9 mouse cellular contexts compared by ENCODE assay signal in the genomic region with DNA sequence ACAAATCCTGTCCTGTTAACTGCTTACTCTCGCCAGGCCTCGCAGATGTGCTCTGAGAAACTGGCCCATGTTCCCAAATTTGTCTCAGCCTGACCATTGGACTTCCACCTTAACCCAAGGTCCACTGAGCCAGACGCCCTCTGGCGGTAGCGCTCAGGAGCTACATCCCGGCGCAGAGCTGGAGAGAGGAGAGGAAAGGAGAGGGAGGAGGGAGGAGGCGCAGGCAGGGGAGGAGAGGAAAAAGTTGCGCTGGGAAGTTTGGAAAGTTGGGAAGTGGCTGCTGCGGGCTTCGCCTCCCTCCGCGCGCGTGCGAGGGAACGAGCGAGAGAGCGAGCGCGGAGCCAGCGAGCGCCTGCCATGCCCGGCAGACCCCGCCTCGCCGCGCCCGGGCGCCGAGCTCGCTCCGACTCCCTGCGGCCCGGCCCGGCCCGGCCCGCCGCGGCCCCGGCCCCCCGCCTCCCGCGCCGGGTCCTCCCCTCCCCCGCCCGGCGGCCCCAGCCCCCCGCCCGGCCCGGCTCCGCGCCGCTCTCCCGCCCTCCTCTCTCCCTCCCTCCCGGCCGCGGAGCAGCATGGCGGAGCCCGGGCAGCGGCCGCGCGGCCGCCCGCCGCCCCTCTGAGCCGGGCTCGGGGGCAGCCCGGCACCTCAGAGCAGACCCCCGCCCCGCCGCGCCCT. TPM values are rescaled to one million over a fixed set of nuclear protein-coding genes. Genes with fewer than 3 reads are reported as not detected.
A peak's percentile ranks its signal among the peaks of the same experiment; 100 is the strongest.
DNase-seq lines count a peak whose midpoint lies in the region; ATAC-seq and TF ChIP-seq lines count a peak whose summit lies in the region.
"Had no signal": no experiment of that assay in that cellular context is flagged by ENCODE, and none has a peak within 500 bp of the region (broad histone marks: within the 10 kb centered on the region; RNA-seq: fewer than 3 reads in every experiment).

No protein-coding gene starts in this region.

- no peak overlapping the region for H3K27ac ChIP-seq in cortical plate, adult 2 months (ENCODE audit: insufficient read depth, low read length)
- peak overlapping the region; percentile 59 for H3K27ac ChIP-seq in hindbrain, postnatal 0 days

- no peaks in the 10 kb centered on the region for H3K36me3 ChIP-seq in hindbrain, postnatal 0 days (ENCODE audit: insufficient read depth, low read length)

- no peak for TF ChIP-seq POLR2A in cortical plate, adult 2 months (IDR thresholded peaks at IDR 0.05; ENCODE audit: extremely low read depth, insufficient read depth, low read length)

- H3K27me3 ChIP-seq in hindbrain, postnatal 0 days (ENCODE audit: insufficient read depth, low read length): 0 out of 2 replicates have a peak, but pooled peaks cover 5% of the 10 kb centered on the region

- peak; percentile 88 to 97 for DNase-seq in adrenal gland, adult (ENCODE audit: inconsistent age in 2 of 2, low spot score in 1 of 2)
- peak; percentile 66 to 76 for DNase-seq in gastrocnemius, adult 8-10 months (ENCODE audit: low spot score in 2 of 2)
- peak; percentile 90 for DNase-seq in hindbrain, postnatal 0 days (ENCODE audit: low spot score)
- DNase-seq in left cerebral cortex, adult 18-20 months (ENCODE audit: low spot score in 2 of 2): peak; percentile 90 to 91
- peak; percentile 88 for DNase-seq in lung, postnatal 36 days
- peak; percentile 56 for DNase-seq in retina, postnatal 7 days (ENCODE audit: low read depth, low spot score)
- DNase-seq in thymus, postnatal 4 days: peak; percentile 75

- peak overlapping the region; percentile 40 for H3K9ac ChIP-seq in hindbrain, postnatal 0 days (replicated peaks; ENCODE audit: low read length)

- peak overlapping the region; percentile 99 for H3K4me2 ChIP-seq in hindbrain, postnatal 0 days (ENCODE audit: low read depth, low read length)

- H3K4me3 ChIP-seq in cortical plate, adult 2 months (ENCODE audit: insufficient read depth, low read length): no peak overlapping the region
- H3K4me3 ChIP-seq in hindbrain, postnatal 0 days (ENCODE audit: low read length): peak overlapping the region; percentile 54

- H3K4me1 ChIP-seq in cortical plate, adult 2 months (ENCODE audit: control insufficient read depth, insufficient read depth, low read length): no peaks in the 10 kb centered on the region
- H3K4me1 ChIP-seq in hindbrain, postnatal 0 days (ENCODE audit: insufficient read depth, low read length): peaks cover 9% of the 10 kb centered on the region; the same call in 1 of the 2 replicates

- no peaks in the 10 kb centered on the region for H3K9me3 ChIP-seq in hindbrain, postnatal 0 days (ENCODE audit: low read length)

- peak; percentile 91 for ATAC-seq in hindbrain, postnatal 0 days

- 5% methylated on average over 20 of the region's 74 CpGs for WGBS in hindbrain, postnatal 0 days

- peak; percentile 90 for TF ChIP-seq CTCF in cortical plate, adult 2 months (IDR thresholded peaks at IDR 0.05; ENCODE audit: extremely low read depth, insufficient read depth, low read length)
- TF ChIP-seq CTCF in hindbrain, postnatal 0 days (IDR thresholded peaks at IDR 0.05; ENCODE audit: low read depth): peak; percentile 99

RNA-seq across cellular contexts. Expression of a gene that starts 0.7 kb away (rescaled TPM):
- 2.0 TPM in 2 replicates for polyA plus RNA-seq in cortical plate, adult 2 months (2012; rRNA removed)
- 1 to 10 TPM in 3 of 4 experiments, under 1 TPM in 1; 0.99 to 1.9 (median 1.2) TPM for total RNA-seq in gastrocnemius, adult 8-10 months (2022)
- total RNA-seq in hindbrain, postnatal 0 days (2014; rRNA removed): 1.5 and 1.8 TPM in 2 replicates
- polyA plus RNA-seq in hindbrain, postnatal 0 days (2015; fragmentation: Nextera tagmentation; extraction: Ambion mirVana): 0.59 and 0.65 TPM in 2 replicates
- total RNA-seq in left cerebral cortex, adult 18-20 months (2021): 1 to 10 TPM; 5.2 to 5.4 TPM
- total RNA-seq: neutrophil, adult 5-6 weeks had no signal
